Mouse (Mus musculus) midbrain, embryonic 15.5 days (tissue): Measurements from ENCODE around the gene Evl. TPM values are rescaled to one million over a fixed set of nuclear protein-coding genes. Genes with fewer than 3 reads are reported as not detected.
"Not testable (repeated sequence)": the region's sequence is repeated elsewhere in the genome, so short reads cannot be mapped to it uniquely, and the experiment has no call there.

ENCODE experiments used
- ATAC-seq: fragments of 200-750 bp; cut with Nextera tagmentation; replicated peaks from 2 replicates; pipeline ENCODE4 v1.8.0; 2017; ENCODE audit warnings: moderate TSS enrichment
- H3K27ac ChIP-seq: fragments of 300-500 bp; sonication (generic); 2 replicates; pipeline ENCODE4 v1.5.1; 2015; ENCODE audit warnings: mild to moderate bottlenecking, inconsistent platforms
- H3K27me3 ChIP-seq: fragments of 300-500 bp; sonication (generic); replicated peaks from 2 replicates; pipeline ENCODE4 v1.6.1; 2015; ENCODE audit warnings: inconsistent platforms
- H3K36me3 ChIP-seq: fragments of 300-500 bp; sonication (generic); replicated peaks from 2 replicates; pipeline ENCODE4 v1.6.1; 2015; ENCODE audit warnings: inconsistent platforms
- H3K4me1 ChIP-seq: fragments of 300-500 bp; sonication (generic); 2 replicates; pipeline ENCODE4 v1.6.1; 2015; ENCODE audit warnings: inconsistent platforms
- H3K4me2 ChIP-seq: fragments of 300-500 bp; sonication (generic); 2 replicates; pipeline ENCODE4 v1.6.1; 2015; ENCODE audit warnings: inconsistent platforms, mild to moderate bottlenecking, moderate library complexity
- H3K4me3 ChIP-seq: fragments of 300-500 bp; sonication (generic); 2 replicates; pipeline ENCODE4 v1.5.1; 2015; ENCODE audit warnings: mild to moderate bottlenecking, inconsistent platforms
- H3K9ac ChIP-seq: fragments of 300-500 bp; sonication (generic); 2 replicates; pipeline ENCODE4 v1.6.1; 2015; ENCODE audit warnings: mild to moderate bottlenecking, inconsistent platforms
- H3K9me3 ChIP-seq: fragments of 300-500 bp; sonication (generic); 2 replicates; pipeline ENCODE4 v1.6.1; 2016; ENCODE audit warnings: inconsistent platforms
- WGBS: fragments of 180-500 bp; shearing (Covaris S2); methylation state at CpG from one replicate; pipeline ENCODE4 v1.1.7; 2015; ENCODE audit warnings: mixed read lengths; 5-methylcytosine and 5-hydroxymethylcytosine counted together
- polyA plus RNA-seq: library from polyadenylated mRNA; unstranded; fragments of >200 nt; fragmentation: Nextera tagmentation; extraction: Ambion mirVana; gene quantifications from 2 replicates; pipeline ENCODE4 v1.2.1, GENCODE M21; 2015

Gene Evl
- 291 and 297 TPM in 2 replicates for polyA plus RNA-seq

- peak within 1 kb of the TSS; percentile 99 for H3K9ac ChIP-seq
- H3K27ac ChIP-seq = peak within 1 kb of the TSS; percentile 97
- peaks cover 43% of the 10 kb centered on the region for H3K4me1 ChIP-seq
- H3K9me3 ChIP-seq = no peaks in the 10 kb centered on the region
- no peaks in the 10 kb centered on the region for H3K27me3 ChIP-seq
- ATAC-seq = peak; percentile 88
- peak within 1 kb of the TSS; percentile 92 for H3K4me3 ChIP-seq
- H3K4me2 ChIP-seq = peak within 1 kb of the TSS; percentile 71
- H3K36me3 ChIP-seq = no peaks in the 10 kb centered on the region
- WGBS = 1% methylated on average over 41 of the region's 50 CpGs
Observed at GRCm38 (mm10) chr12:108554120-108554841, at the start of gene Evl. Evl (plus strand) TSS chr12:108554720.

- Histone ChIP-seq H3K27me3 (no peaks in the 10 kb centered on the region), H3K9ac (no peak overlapping the region), H3K4me2 (no peak overlapping the region), H3K27ac (no peak overlapping the region), H3K36me3 (no peaks in the 10 kb centered on the region), H3K4me3 (no peak overlapping the region), H3K4me1 (0 out of 2 replicates have a peak, but pooled peaks cover 3% of the 10 kb centered on the region), H3K9me3 (no peaks in the 10 kb centered on the region)
- WGBS = 75% methylated on average over 2 of the region's 2 CpGs
- ATAC-seq = no peak
Observed at GRCm38 (mm10) chr12:108505846-108506245, 48.7 kb upstream of the Evl start.

- not testable (repeated sequence) for H3K9me3 ChIP-seq, H3K4me2 ChIP-seq, H3K4me3 ChIP-seq, H3K36me3 ChIP-seq, ATAC-seq, H3K27me3 ChIP-seq, H3K9ac ChIP-seq, H3K27ac ChIP-seq, H3K4me1 ChIP-seq
- 83% methylated on average over 3 of the region's 3 CpGs for WGBS
Observed at GRCm38 (mm10) chr12:108507046-108507445, 47.5 kb upstream of the Evl start.

- no peaks in the 10 kb centered on the region for H3K4me1 ChIP-seq
- no peak for ATAC-seq
- H3K27ac ChIP-seq = no peak overlapping the region
- H3K4me3 ChIP-seq = no peak overlapping the region
- H3K27me3 ChIP-seq = no peaks in the 10 kb centered on the region
- 70% methylated on average over 7 of the region's 7 CpGs for WGBS
- no peak overlapping the region for H3K9ac ChIP-seq
- no peak overlapping the region for H3K4me2 ChIP-seq
- 0 out of 2 replicates have a peak, but pooled peaks cover 7% of the 10 kb centered on the region for H3K36me3 ChIP-seq
- H3K9me3 ChIP-seq = no peaks in the 10 kb centered on the region
Observed at GRCm38 (mm10) chr12:108510571-108510970, 43.9 kb upstream of the Evl start.

GRCm38 (mm10) chr12:108511009-108511408 lies 43.5 kb upstream of the Evl start:
- H3K9ac ChIP-seq = no peak overlapping the region
- H3K36me3 ChIP-seq = 0 out of 2 replicates have a peak, but pooled peaks cover 7% of the 10 kb centered on the region
- ATAC-seq = no peak
- 11% methylated on average over 3 of the region's 3 CpGs for WGBS
- H3K27me3 ChIP-seq = no peaks in the 10 kb centered on the region
- no peak overlapping the region for H3K4me2 ChIP-seq
- no peaks in the 10 kb centered on the region for H3K4me1 ChIP-seq
- no peaks in the 10 kb centered on the region for H3K9me3 ChIP-seq
- no peak overlapping the region for H3K27ac ChIP-seq
- no peak overlapping the region for H3K4me3 ChIP-seq

GRCm38 (mm10) chr12:108515464-108515863 lies 39.1 kb upstream of the Evl start:
- Histone ChIP-seq H3K4me2 (no peak overlapping the region), H3K4me1 (no peaks in the 10 kb centered on the region), H3K36me3 (peaks cover 7% of the 10 kb centered on the region; the same call in 1 of the 2 replicates), H3K9ac (no peak overlapping the region), H3K4me3 (no peak overlapping the region), H3K27me3 (no peaks in the 10 kb centered on the region), H3K9me3 (no peaks in the 10 kb centered on the region), H3K27ac (no peak overlapping the region)
- WGBS = 94% methylated on average over 12 of the region's 12 CpGs
- ATAC-seq = no peak

GRCm38 (mm10) chr12:108519374-108519773 lies 35.1 kb upstream of the Evl start:
- Histone ChIP-seq H3K4me1 (no peaks in the 10 kb centered on the region), H3K4me3 (no peak overlapping the region), H3K4me2 (no peak overlapping the region), H3K9ac (no peak overlapping the region), H3K9me3 (no peaks in the 10 kb centered on the region), H3K36me3 (peaks cover 33% of the 10 kb centered on the region), H3K27me3 (no peaks in the 10 kb centered on the region), H3K27ac (no peak overlapping the region)
- no peak for ATAC-seq
- 76% methylated on average over 8 of the region's 8 CpGs for WGBS

- Histone ChIP-seq H3K4me3 (no peak overlapping the region), H3K27me3 (no peaks in the 10 kb centered on the region), H3K4me1 (no peaks in the 10 kb centered on the region), H3K36me3 (no peaks in the 10 kb centered on the region), H3K9ac (no peak overlapping the region), H3K27ac (no peak overlapping the region), H3K9me3 (no peaks in the 10 kb centered on the region), H3K4me2 (no peak overlapping the region)
- ATAC-seq = peak; percentile 69; the same call in 1 of the 2 replicates
- 52% methylated on average over 8 of the region's 8 CpGs for WGBS
Observed at GRCm38 (mm10) chr12:108529214-108529613, 25.3 kb upstream of the Evl start.

- H3K4me1 ChIP-seq = no peaks in the 10 kb centered on the region
- ATAC-seq = no peak
- no peak overlapping the region for H3K9ac ChIP-seq
- peaks cover 8% of the 10 kb centered on the region; the same call in 1 of the 2 replicates for H3K36me3 ChIP-seq
- H3K9me3 ChIP-seq = no peaks in the 10 kb centered on the region
- H3K27ac ChIP-seq = no peak overlapping the region
- 89% methylated on average over 11 of the region's 11 CpGs for WGBS
- no peaks in the 10 kb centered on the region for H3K27me3 ChIP-seq
- H3K4me2 ChIP-seq = no peak overlapping the region
- H3K4me3 ChIP-seq = no peak overlapping the region
Observed at GRCm38 (mm10) chr12:108534484-108534883, 20.0 kb upstream of the Evl start.

GRCm38 (mm10) chr12:108536461-108536860 lies 18.1 kb upstream of the Evl start:
- Histone ChIP-seq H3K27ac (no peak overlapping the region), H3K4me2 (no peak overlapping the region), H3K36me3 (peaks cover 8% of the 10 kb centered on the region; the same call in 1 of the 2 replicates), H3K4me3 (no peak overlapping the region), H3K9ac (no peak overlapping the region), H3K4me1 (no peaks in the 10 kb centered on the region), H3K9me3 (no peaks in the 10 kb centered on the region), H3K27me3 (no peaks in the 10 kb centered on the region)
- WGBS = 72% methylated on average over 10 of the region's 10 CpGs
- ATAC-seq = no peak

- H3K4me3 ChIP-seq = no peak overlapping the region
- ATAC-seq = peak; percentile 28; the same call in 1 of the 2 replicates
- no peak overlapping the region for H3K9ac ChIP-seq
- H3K27ac ChIP-seq = no peak overlapping the region
- 22% methylated on average over 6 of the region's 6 CpGs for WGBS
- no peaks in the 10 kb centered on the region for H3K9me3 ChIP-seq
- peaks cover 4% of the 10 kb centered on the region; the same call in 1 of the 2 replicates for H3K36me3 ChIP-seq
- H3K4me1 ChIP-seq = no peaks in the 10 kb centered on the region
- no peak overlapping the region for H3K4me2 ChIP-seq
- H3K27me3 ChIP-seq = no peaks in the 10 kb centered on the region
Observed at GRCm38 (mm10) chr12:108541088-108541487, 13.4 kb upstream of the Evl start.

GRCm38 (mm10) chr12:108546508-108547153 lies 7.9 kb upstream of the Evl start:
- Histone ChIP-seq H3K27me3 (no peaks in the 10 kb centered on the region), H3K4me2 (no peak overlapping the region), H3K4me1 (peaks cover 12% of the 10 kb centered on the region), H3K9me3 (no peaks in the 10 kb centered on the region), H3K36me3 (no peaks in the 10 kb centered on the region), H3K27ac (peak overlapping the region; percentile 62), H3K4me3 (no peak overlapping the region), H3K9ac (no peak overlapping the region)
- ATAC-seq = peak; percentile 75
- WGBS = 6% methylated on average over 10 of the region's 10 CpGs
